Mouse (Mus musculus): ENCODE results near the gene Nck2. TPM values are rescaled to one million over a fixed set of nuclear protein-coding genes. Genes with fewer than 3 reads are reported as not detected.

Gene Nck2
- polyA plus RNA-seq, 1 experiment from 2014 or later = 35.3 TPM

DNA sequence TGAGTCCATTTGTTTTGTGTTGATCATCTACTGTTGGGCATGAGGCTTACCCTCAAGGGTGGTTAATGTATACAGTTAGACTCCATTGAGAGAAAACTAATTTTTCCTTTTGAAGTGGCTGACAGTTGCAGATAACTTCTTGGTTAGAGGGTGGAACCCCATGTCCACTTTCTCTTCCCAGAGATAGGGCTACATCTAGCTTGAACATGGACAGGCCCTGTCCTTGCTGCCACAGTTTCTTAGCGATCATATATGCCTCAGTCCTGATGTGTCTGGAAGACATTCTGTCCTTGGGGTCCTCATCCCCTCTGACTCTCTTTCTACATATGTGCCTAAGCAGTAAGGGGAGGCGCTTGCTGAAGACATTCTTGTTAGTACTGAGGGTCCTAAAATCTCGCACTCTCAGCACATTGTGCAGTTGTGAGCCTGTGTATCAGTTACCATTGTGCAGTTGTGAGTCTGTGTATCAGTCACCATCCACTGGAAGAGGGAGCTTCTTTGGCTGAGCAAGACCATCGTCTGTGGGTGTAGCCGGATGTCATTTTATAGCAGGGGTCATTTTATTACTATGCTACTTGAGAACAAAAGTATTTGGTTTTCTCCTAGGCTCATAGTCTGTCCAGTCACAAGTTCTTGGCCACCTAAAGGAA is 114.8 kb downstream of the Nck2 start:
- WGBS = 91% methylated on average over 5 of the region's 5 CpGs
- DNase-seq (ENCODE audit: extremely low spot score, low spot score) = no peak
- Histone ChIP-seq H3K4me1 (peaks cover 17% of the 10 kb centered on the region), H3K4me3 (no peak overlapping the region), H3K36me3 (replicated peaks) (peaks cover 51% of the 10 kb centered on the region), H3K9me3 (no peaks in the 10 kb centered on the region), H3K27ac (no peak overlapping the region), H3K27me3 (ENCODE audit: poor library complexity, severe bottlenecking) (no peaks in the 10 kb centered on the region)

DNA sequence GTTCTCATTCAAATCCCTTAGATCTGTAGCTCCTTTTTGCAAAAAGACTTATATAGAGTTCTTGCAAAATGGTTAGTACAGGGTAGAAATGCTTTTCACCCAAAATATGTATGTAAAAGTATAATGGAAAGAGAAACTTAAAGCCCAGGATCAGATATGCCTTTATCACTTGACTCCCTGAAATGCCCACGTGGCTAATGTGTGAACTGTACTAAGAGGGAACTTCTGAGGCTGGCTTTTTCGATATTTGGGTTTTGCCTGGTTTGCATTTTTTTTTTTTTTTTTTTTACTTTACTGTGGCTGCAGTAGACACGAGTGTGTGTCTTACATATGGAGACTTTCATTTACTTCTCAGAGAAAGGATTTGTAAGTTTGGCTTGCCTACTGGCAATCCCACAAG is 116.7 kb downstream of the Nck2 start:
- no peaks in the 10 kb centered on the region for H3K27me3 ChIP-seq (ENCODE audit: poor library complexity, severe bottlenecking)
- peaks cover 4% of the 10 kb centered on the region; the same call in 1 of the 2 replicates for H3K4me1 ChIP-seq
- H3K27ac ChIP-seq = no peak overlapping the region
- no peak overlapping the region for H3K4me3 ChIP-seq
- no peaks in the 10 kb centered on the region for H3K9me3 ChIP-seq
- WGBS = 92% methylated on average over 3 of the region's 3 CpGs
- DNase-seq (ENCODE audit: extremely low spot score, low spot score) = no peak
- H3K36me3 ChIP-seq (replicated peaks) = peaks cover 42% of the 10 kb centered on the region

DNA sequence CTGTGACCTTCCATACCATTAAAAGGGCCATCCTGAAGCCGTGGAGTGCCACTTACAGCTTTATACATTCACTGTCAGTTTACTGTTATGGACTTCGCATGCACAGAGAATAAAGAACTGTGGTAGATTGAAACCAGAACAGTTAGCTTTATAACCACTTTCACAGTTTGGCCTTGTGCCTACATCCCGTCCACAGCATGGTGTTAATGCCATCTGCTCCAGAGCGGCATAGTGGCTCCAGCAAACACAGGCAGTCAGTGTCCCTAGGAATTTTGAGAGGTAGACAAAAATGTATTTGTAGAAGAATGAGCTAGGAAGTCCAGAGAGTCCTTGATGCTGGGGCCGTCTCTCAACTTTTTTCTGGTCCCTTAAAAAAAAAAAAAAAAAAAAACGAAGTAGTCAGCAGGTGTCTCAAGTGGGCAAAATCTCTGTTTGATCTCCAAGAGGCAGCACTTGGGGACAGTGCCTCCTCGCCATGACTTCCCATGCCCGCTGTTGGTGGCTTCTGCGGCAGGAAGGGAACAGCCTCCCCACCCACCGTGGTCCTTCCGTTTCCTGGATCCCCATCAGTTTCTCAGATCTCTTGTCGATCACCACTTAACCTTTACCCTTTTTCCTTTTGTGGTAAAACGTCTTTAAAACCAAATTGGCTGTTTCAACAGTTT is 117.8 kb downstream of the Nck2 start:
- no peak for DNase-seq (ENCODE audit: extremely low spot score, low spot score)
- 85% methylated on average over 13 of the region's 13 CpGs for WGBS

DNA sequence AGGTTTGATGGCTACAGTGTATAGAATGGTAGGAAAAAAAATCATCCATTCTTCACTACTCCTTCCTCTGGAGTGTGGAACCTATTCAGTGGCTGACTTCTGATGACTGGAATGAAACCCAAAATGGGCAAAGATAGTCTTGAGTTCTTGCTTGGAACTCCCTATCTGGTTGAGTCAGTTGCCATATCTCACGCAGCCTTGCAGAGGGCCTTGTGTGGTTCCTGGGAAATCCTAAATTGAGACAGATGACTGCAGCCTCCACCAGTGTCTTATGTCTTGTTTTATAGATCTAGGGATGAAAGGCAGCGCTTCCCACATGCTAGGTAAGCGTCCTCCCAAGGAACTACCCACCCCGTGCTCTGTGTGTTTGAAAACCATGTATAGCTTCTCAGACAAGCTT is 120.9 kb downstream of the Nck2 start:
- 89% methylated on average over 4 of the region's 4 CpGs for WGBS
- Histone ChIP-seq H3K36me3 (replicated peaks) (peaks cover 55% of the 10 kb centered on the region), H3K4me3 (no peak overlapping the region), H3K4me1 (no peaks in the 10 kb centered on the region), H3K27me3 (ENCODE audit: poor library complexity, severe bottlenecking) (no peaks in the 10 kb centered on the region), H3K9me3 (no peaks in the 10 kb centered on the region), H3K27ac (no peak overlapping the region)
- DNase-seq (ENCODE audit: extremely low spot score, low spot score) = no peak

More for the DNA sequence above, 117.8 kb downstream of the Nck2 start:
- H3K9me3 ChIP-seq = no peaks in the 10 kb centered on the region
- H3K4me1 ChIP-seq = no peaks in the 10 kb centered on the region
- no peaks in the 10 kb centered on the region for H3K27me3 ChIP-seq (ENCODE audit: poor library complexity, severe bottlenecking)
- no peak overlapping the region for H3K4me3 ChIP-seq
- no peak overlapping the region for H3K27ac ChIP-seq
- H3K36me3 ChIP-seq (replicated peaks) = peaks cover 42% of the 10 kb centered on the region

DNA sequence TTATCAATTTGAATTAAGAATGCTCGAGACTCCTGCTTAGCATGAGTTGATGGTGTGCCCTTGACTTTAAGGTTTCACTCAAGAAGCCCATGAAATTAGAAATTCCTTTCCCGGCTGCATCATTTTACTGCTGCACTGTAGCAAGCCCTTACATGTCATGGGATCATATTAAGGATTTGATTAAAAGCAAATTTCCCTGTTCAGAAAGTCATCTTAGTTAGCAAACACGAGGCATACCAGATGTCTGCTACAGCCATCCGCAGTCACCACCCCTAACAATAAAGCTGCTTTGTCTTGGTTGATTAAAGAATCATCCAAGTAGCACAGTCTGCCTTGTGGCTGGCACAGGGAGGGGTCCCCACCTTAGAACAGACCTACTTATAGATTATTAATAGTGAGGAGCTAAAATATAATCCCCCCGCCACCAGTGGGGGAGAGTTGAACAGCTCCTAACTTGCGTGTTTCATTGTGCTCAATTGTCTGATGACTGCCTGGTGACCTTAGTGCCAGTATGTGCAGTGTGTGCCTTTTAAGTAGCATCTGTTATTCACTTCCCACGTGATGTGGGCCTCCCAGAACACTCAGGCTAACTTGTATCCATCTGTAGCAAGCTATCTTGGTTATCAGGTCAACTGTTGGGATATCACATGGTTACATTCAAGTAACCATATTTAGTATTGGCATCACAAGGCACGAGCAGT is 122.4 kb downstream of the Nck2 start:
- DNase-seq (ENCODE audit: extremely low spot score, low spot score) = no peak
- H3K4me1 ChIP-seq = no peaks in the 10 kb centered on the region
- H3K27me3 ChIP-seq (ENCODE audit: poor library complexity, severe bottlenecking) = no peaks in the 10 kb centered on the region
- no peaks in the 10 kb centered on the region for H3K9me3 ChIP-seq
- no peak overlapping the region for H3K27ac ChIP-seq
- peaks cover 57% of the 10 kb centered on the region for H3K36me3 ChIP-seq (replicated peaks)
- no peak overlapping the region for H3K4me3 ChIP-seq
- 89% methylated on average over 8 of the region's 8 CpGs for WGBS

DNA sequence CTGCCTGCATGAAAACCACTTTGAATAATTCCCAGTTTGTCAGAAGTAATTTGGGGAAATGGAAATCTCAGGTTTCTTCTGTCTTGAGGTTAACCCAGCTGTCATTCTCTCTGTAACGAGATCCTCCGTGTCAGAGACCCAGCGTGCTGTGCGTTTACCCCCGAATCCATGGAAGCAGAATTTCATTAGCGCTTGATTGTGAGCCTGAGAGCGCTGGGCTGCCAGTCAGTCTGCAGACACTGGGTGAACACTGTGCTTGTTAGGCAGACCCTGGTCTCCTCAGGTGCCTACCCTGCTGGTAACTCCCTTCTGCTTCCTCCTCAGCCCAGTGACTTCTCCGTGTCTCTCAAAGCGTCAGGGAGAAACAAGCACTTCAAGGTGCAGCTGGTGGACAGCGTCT is 124.4 kb downstream of the Nck2 start:
- peaks cover 48% of the 10 kb centered on the region for H3K36me3 ChIP-seq (replicated peaks)
- 89% methylated on average over 10 of the region's 10 CpGs for WGBS
- no peaks in the 10 kb centered on the region for H3K4me1 ChIP-seq
- DNase-seq (ENCODE audit: extremely low spot score, low spot score) = no peak
- no peaks in the 10 kb centered on the region for H3K9me3 ChIP-seq
- H3K4me3 ChIP-seq = no peak overlapping the region
- H3K27me3 ChIP-seq (ENCODE audit: poor library complexity, severe bottlenecking) = no peaks in the 10 kb centered on the region
- H3K27ac ChIP-seq = no peak overlapping the region

DNA sequence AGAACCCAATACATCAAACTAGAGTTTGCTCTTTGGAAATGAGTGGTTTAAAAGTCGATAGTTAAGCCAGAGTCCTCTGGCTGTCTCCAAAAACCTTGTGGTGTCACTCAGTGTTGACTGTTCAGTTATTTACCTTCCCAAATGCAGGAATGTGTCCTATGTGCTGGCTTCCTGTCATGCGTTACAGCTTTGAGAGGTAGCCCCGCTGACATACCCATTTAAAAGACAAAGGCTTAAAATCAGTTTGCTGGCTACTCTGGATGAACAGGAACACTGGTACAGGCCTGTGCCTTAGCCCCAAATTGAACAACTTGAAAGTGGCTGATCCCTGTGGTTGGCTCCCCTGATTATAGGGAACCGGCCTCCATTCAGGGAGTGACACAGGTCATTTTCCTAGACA is 126.7 kb downstream of the Nck2 start:
- Histone ChIP-seq H3K36me3 (replicated peaks) (peaks cover 40% of the 10 kb centered on the region), H3K4me3 (no peak overlapping the region), H3K4me1 (no peaks in the 10 kb centered on the region), H3K27ac (no peak overlapping the region), H3K27me3 (ENCODE audit: poor library complexity, severe bottlenecking) (no peaks in the 10 kb centered on the region), H3K9me3 (no peaks in the 10 kb centered on the region)
- no peak for DNase-seq (ENCODE audit: extremely low spot score, low spot score)
- 93% methylated on average over 4 of the region's 4 CpGs for WGBS

DNA sequence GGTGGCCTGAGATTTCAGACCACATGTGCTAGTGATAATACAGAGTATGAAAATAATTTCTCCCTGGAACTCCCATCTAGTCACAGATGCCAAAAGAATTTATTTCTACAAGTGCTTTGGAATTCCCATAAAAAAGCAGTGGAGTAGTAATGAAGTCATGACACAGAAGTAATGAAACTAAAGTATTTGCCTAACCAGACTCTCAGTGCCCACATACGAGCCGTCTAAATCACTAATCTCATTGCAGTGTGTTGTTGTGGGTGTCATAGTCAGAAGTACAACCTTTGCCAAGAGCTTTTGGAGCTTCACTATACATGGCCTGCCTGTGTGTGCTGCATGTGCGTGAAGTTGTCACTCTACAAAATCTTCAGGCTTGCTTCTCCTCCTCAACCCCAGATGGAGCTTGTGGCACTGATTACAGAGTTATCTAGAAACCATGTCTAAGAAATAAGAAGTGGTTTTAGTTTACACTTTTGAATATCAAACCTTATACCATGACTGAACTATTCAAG is 130.5 kb downstream of the Nck2 start:
- peaks cover 12% of the 10 kb centered on the region for H3K36me3 ChIP-seq (replicated peaks)
- no peaks in the 10 kb centered on the region for H3K27me3 ChIP-seq (ENCODE audit: poor library complexity, severe bottlenecking)
- WGBS = 92% methylated on average over 3 of the region's 3 CpGs
- no peak overlapping the region for H3K27ac ChIP-seq
- no peak overlapping the region for H3K4me3 ChIP-seq
- no peaks in the 10 kb centered on the region for H3K9me3 ChIP-seq
- H3K4me1 ChIP-seq = no peaks in the 10 kb centered on the region
- DNase-seq (ENCODE audit: extremely low spot score, low spot score) = no peak

DNA sequence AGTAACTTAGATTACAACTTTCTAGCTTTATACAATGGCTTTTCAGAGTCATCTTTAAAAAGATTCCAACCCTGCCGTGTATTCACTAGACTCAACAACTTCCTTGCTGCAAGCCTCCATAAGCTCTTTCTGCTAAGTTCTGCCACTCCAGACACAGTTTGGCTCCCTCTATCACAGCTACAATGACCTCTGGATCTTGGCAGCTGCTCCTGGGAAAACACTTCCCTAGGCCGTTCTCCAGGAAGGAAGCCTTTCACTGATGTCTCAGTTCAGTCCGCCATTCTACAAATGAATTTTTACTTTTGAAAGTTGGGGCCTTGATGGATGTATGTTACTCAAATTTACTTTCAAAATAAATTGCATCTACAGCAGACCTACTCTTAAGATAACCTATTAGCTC is 133.0 kb downstream of the Nck2 start:
- no peaks in the 10 kb centered on the region for H3K9me3 ChIP-seq
- H3K36me3 ChIP-seq (replicated peaks) = no peaks in the 10 kb centered on the region
- DNase-seq (ENCODE audit: extremely low spot score, low spot score) = no peak
- H3K27ac ChIP-seq = no peak overlapping the region
- WGBS = 93% methylated on average over 3 of the region's 3 CpGs
- H3K27me3 ChIP-seq (ENCODE audit: poor library complexity, severe bottlenecking) = no peaks in the 10 kb centered on the region
- no peaks in the 10 kb centered on the region for H3K4me1 ChIP-seq
- H3K4me3 ChIP-seq = no peak overlapping the region

DNA sequence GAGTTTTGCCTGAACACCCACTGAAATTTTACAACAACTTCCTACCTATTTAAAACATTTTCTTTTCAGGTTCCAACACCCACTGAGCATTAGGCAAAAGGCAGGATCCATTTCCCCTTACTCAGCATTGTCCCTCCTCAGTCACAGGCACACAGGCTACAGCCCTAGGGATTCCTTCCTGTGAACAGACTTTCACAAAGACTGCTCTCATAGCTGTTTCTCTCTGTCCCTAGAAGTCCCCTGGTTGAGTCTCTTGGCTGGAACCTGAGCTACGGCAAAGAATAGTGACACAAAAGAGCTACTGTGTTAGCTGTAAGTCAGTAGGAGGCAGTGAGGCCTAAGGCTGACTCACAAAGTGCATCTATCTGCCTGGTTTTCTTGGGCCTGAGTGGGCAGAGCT is 139.2 kb downstream of the Nck2 start:
- no peaks in the 10 kb centered on the region for H3K27me3 ChIP-seq (ENCODE audit: poor library complexity, severe bottlenecking)
- WGBS = 76% methylated on average over 1 of the region's 1 CpGs

DNA sequence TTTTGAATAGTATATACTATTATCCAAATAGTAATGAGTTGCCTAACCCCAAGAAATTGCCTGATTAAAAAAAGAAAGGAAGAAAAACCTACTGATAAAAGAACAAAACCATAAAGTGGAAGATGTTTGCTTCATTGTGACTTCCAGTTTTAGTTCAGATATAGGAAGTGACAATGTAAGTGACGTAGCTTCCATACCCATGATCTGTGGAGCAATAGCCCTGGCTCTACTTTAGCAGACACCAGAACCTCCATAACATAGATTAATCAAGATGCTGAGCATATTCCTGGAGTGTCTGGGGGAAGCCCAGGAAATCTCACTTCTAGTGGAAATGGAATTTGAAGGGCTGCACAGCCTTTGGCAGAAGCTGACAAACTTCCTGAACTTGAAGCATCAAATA is 144.6 kb downstream of the Nck2 start:
- Histone ChIP-seq H3K4me1 (peaks cover 6% of the 10 kb centered on the region), H3K4me3 (no peak overlapping the region), H3K36me3 (replicated peaks) (no peaks in the 10 kb centered on the region), H3K9me3 (no peaks in the 10 kb centered on the region), H3K27me3 (ENCODE audit: poor library complexity, severe bottlenecking) (no peaks in the 10 kb centered on the region), H3K27ac (no peak overlapping the region)
- 93% methylated on average over 1 of the region's 1 CpGs for WGBS
- DNase-seq (ENCODE audit: extremely low spot score, low spot score) = no peak

More for the DNA sequence above, 139.2 kb downstream of the Nck2 start:
- H3K4me1 ChIP-seq = no peaks in the 10 kb centered on the region
- H3K27ac ChIP-seq = no peak overlapping the region
- H3K4me3 ChIP-seq = no peak overlapping the region
- H3K9me3 ChIP-seq = no peaks in the 10 kb centered on the region
- H3K36me3 ChIP-seq (replicated peaks) = no peaks in the 10 kb centered on the region
- no peak for DNase-seq (ENCODE audit: extremely low spot score, low spot score)

DNA sequence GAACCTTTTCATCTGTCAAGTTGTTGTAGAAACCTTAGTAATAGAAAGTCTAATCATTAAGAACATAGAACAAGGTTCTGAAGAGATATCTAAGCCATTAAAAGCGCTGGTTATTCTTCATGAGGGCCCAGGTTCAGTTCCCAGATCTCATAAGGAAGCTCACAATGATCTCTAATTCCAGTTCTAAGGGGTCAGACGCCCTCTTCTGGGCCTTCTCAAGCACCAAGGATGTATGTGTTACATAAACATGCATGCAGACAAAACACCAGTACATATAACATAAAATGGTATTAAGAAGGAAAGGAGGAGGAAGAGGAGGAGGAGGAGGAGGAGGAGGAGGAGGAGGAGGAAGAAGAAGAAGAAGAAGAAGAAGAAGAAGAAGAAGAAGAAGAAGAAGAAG is 145.5 kb downstream of the Nck2 start:
- Histone ChIP-seq H3K36me3 (replicated peaks) (no peaks in the 10 kb centered on the region), H3K27ac (no peak overlapping the region), H3K27me3 (ENCODE audit: poor library complexity, severe bottlenecking) (no peaks in the 10 kb centered on the region), H3K4me3 (no peak overlapping the region), H3K9me3 (no peaks in the 10 kb centered on the region), H3K4me1 (peaks cover 6% of the 10 kb centered on the region)
- no peak for DNase-seq (ENCODE audit: extremely low spot score, low spot score)
- 67% methylated on average over 2 of the region's 2 CpGs for WGBS

DNA sequence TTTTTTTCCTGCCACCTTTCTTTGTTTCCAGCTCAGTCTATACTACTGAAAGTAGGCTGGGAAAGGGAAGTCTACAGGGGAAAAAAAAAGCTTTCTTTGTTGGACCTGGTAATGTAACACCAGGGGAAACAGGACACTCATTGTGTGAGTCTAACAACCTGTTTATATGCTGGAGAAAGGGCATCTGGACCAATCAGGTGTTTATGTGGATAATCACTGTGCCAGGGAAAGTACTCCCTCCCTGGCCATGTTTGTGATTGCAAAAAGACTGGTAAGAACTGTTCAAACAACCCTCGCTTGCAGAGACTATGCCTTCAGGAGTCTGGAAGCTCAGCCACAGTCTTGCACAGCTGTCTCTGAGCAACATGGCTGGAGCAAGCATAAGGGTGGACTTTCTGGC is 146.3 kb downstream of the Nck2 start:
- Histone ChIP-seq H3K9me3 (no peaks in the 10 kb centered on the region), H3K4me1 (peaks cover 14% of the 10 kb centered on the region), H3K4me3 (no peak overlapping the region), H3K27ac (no peak overlapping the region), H3K27me3 (ENCODE audit: poor library complexity, severe bottlenecking) (no peaks in the 10 kb centered on the region), H3K36me3 (replicated peaks) (no peaks in the 10 kb centered on the region)
- 63% methylated on average over 1 of the region's 1 CpGs for WGBS
- no peak for DNase-seq (ENCODE audit: extremely low spot score, low spot score)
